Mouse (Mus musculus) lung, postnatal 0 days (tissue): ENCODE measurements around the gene Tln2.

Source experiments
- CTCF ChIP-seq: IDR thresholded peaks from 2 replicates; pipeline ENCODE4 v1.5.1; 2016; ENCODE audit warnings: antibody characterized with exemption, mild to moderate bottlenecking
- EP300 ChIP-seq: IDR thresholded peaks from 2 replicates; pipeline ENCODE4 v1.6.1; 2016; ENCODE audit warnings: antibody characterized with exemption, mild to moderate bottlenecking, control low read depth

GRCm38 (mm10) chr9:67281812-67282211 is 277.7 kb downstream of the Tln2 start:
- TF ChIP-seq CTCF (no peak), EP300 (no peak)
